Mouse (Mus musculus) T-helper 1 cell (primary cell): ENCODE measurements around the gene Skiv2l.
"Not testable (repeated sequence)": the region's sequence is repeated elsewhere in the genome, so short reads cannot be mapped to it uniquely, and the experiment has no call there.

Experiments
- in situ Hi-C: fragments of 300-600 bp; cut with MboI, MseI; formaldehyde crosslinking; loops from one replicate; pipeline ENCODE4 v1.15.1; 2025; ENCODE audit warnings: high pct_unique_total_duplicates

Skiv2l gene

DNA sequence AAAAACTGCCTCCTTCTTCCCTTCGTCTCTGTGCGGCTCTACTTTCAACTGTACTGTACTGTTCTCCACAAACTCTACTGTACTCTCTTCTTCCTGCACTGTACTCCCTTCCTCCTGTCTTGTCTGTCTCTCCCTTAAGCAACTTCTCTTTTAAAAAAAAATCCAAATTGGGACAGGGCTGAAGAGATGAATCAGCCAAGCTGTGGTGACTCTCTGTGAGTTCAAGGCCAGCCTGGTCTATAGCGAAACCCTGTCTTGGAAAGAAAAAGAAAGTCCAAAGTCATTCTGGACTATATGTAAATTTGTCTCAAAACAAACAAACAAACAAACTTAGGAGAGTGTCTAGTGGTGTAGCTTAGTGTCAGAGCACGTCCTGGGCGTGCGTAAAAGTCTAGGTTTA lies 24.3 kb upstream of the Skiv2l start:
- in situ Hi-C loops, result no loop called here

GRCm38 (mm10) chr17:34865981-34866380 lies 16.0 kb upstream of the Skiv2l start:
- in situ Hi-C loops, result no loop called here

- in situ Hi-C loops, result no loop called here
Observed at GRCm38 (mm10) chr17:34862416-34863081, 12.5 kb upstream of the Skiv2l start, which contains the start of gene Cfb. Gene Cfb, minus strand, starts transcription at chr17:34862518.

GRCm38 (mm10) chr17:34861704-34862415 lies 11.8 kb upstream of the Skiv2l start:
- in situ Hi-C loops, result no loop called here

DNA sequence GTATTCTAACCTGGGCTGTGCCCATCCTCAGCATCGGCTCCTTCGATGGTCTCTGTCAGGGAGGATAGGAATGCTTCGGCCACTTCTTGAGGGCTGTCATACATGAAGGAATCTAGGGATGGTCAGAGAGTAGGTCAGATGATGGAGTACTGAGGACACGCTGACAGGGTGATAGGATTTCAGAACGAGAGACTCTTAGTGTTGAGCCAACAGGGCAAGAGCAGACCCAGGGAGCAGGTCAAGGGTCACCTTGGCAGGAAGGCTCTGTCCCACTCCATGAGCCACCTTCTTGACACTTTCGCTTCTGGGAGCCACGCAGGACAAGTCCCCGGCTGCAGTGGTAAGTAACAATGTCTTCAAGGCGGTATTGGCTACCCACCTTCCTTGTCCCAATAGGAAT lies 10.5 kb upstream of the Skiv2l start:
- in situ Hi-C loops, result no loop called here

DNA sequence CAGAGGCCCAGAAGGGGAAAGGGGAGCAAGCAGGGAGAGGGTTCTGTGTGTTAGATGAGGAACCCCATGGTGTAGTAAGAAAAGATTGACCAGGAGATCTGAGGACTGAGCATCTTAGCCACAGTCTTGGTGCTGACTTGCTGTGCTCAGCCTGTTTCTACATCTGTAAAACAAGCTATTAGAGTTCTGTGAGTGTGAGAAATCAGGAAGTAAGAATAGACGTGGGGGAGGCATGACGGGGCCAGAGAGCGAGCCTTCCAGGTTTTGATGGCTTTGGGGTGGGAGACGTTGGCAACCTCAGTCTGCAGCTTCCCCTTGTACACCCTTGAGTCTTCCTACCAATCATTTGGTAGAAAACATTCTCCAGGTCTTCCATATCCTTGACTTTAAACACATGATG lies 8.7 kb upstream of the Skiv2l start:
- in situ Hi-C loops, result loop anchor here (10.0 kb wide), 1 partner anchor 56 kb away; the partner anchor contains the start of gene Slc44a4

GRCm38 (mm10) chr17:34855825-34856224 lies 5.8 kb upstream of the Skiv2l start:
- in situ Hi-C loops, result loop anchor here (10.0 kb wide), 1 partner anchor 59 kb away; the partner anchor contains the start of gene Slc44a4

DNA sequence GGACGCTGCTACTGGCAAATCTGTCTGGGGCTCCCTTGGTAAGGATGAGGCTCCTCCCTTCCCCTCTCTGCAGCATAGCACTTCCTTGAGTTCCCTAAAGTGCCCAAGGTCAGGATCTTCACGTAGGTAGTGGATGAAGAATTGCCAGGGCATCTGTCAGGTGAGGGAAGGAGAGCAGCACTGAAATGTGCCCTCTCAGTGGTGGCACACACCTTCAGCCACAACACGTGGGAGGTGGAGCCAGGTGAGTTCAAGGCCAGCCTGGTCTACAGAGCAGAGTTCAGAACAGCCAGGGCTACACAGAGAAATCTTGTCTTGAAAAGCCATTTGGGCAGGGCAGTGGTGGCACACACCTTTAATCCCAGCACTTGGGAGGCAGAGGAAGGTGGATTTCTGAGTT lies 4.8 kb upstream of the Skiv2l start:
- in situ Hi-C loops, result loop anchor here (10.0 kb wide), 1 partner anchor 60 kb away; the partner anchor contains the start of gene Slc44a4

- in situ Hi-C loops, result loop anchor here (10.0 kb wide), 1 partner anchor 61 kb away; the partner anchor contains the start of gene Slc44a4
Observed at GRCm38 (mm10) chr17:34853511-34853910, 3.5 kb upstream of the Skiv2l start.

DNA sequence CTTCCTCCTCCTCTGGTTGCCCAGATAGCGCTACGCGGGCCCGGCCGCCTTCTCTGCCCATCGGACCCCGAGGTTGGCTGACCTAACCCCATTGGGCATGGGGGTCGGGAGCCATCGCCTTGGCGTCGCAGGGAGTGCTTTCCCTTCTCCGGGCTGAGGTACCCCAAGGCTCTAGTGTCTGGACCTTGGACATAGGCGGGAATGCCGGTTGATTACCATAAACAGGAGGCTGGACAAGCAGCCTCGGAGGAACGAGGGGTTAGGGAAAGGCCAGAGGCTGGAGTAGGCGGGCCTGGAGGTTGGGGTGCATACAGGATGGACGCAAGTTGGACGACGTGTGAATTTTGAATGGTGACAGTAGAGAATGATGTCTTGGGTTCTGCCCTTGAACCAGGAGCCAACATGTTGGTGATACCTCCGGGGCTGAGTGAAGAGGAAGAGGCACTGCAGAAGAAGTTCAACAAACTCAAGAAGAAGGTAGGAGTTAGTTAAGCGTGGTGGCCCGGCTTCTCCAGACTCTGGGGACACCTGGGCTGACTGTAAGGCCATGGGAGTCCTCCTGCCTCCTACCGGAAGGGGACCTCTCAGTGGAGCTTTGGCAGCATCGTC lies 611 bp upstream of the Skiv2l start:
- in situ Hi-C loops, result loop anchor here (10.0 kb wide), 1 partner anchor 64 kb away; the partner anchor contains the start of gene Slc44a4

- in situ Hi-C loops, result no loop called here
Observed at GRCm38 (mm10) chr17:34847615-34848014, 2.4 kb downstream of the Skiv2l start.

DNA sequence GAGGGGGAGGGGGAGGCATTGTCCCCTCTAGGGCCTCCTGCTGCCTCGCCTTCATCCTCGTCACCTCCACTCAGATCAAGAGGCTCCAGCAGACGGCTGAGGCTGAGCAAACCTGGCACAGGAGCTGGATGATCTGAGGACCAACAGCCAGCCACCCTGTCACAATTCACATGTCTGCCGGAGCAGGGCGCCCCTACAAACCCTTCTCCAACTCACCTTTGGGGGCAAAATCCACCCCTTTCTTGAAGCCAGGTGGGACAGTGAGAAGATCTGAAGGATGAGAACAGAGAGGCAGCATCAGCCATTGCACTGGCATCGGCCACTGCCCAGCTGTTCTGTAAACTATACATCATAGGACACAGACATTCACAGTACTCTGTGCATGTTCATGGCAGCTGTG lies 2.8 kb downstream of the Skiv2l start:
- in situ Hi-C loops, result no loop called here

DNA sequence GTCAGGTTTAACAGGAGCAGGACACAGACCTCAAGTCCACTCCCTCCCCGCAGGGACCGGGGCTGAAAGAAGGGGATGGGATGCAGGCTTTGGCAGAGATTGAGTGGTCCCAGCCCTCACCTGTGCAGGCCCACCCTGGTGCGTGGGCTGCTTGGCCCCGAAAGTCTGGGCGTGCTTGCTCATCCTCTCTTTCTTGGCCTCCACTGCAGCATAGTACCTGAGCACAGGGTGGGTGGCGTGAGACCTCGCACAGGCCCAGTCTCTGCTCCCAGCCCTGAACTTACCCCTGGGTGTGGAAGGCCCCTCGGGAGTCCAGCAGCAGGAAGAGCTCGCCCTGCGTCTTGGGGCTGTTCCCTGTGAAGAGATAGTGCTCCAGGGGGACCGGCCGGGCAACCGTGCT lies 5.1 kb downstream of the Skiv2l start:
- in situ Hi-C loops, result no loop called here

GRCm38 (mm10) chr17:34840736-34841307 lies 9.2 kb downstream of the Skiv2l start:
- in situ Hi-C loops, result no loop called here

GRCm38 (mm10) chr17:34838785-34839184 lies 11.2 kb downstream of the Skiv2l start:
- in situ Hi-C loops, result no loop called here

DNA sequence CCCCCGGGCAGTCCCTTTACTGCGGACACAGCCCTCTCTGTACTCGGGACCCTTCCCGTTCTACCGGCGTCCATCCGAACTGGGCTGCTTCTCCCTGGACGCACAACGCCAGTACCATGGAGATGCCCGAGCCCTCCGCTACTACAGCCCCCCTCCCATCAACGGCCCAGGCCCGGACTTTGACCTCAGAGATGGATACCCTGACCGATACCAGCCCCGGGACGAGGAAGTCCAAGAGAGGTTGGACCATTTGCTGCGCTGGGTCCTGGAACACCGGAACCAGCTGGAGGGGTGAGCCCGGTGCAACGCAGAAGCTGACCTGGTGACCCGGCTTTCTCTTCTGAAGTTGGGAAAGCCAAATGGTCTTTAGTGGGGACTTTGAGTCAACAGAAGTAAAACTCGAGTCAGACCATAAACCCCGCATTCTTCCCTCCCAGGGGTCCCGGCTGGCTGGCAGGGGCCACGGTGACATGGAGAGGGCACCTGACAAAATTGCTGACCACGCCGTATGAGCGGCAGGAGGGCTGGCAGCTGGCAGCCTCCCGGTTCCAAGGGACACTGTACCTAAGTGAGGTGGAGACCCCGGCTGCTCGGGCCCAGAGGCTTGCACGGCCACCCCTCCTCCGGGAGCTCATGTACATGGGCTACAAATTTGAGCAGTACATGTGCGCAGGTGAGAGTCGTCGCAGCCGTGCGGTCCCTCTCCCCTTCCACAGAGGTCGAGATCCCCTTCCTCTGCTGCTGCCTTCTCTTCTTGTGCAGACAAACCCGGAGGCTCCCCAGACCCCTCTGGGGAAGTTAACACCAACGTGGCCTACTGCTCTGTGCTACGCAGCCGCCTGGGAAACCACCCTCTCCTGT lies 12.3 kb downstream of the Skiv2l start:
- in situ Hi-C loops, result no loop called here

GRCm38 (mm10) chr17:34836856-34837221 lies 13.2 kb downstream of the Skiv2l start, which contains the start of the genes Stk19 and Dxo:
Gene Stk19, minus strand, starts transcription at chr17:34836945.
Gene Dxo, plus strand, starts transcription at chr17:34837019.
- in situ Hi-C loops, result no loop called here

DNA sequence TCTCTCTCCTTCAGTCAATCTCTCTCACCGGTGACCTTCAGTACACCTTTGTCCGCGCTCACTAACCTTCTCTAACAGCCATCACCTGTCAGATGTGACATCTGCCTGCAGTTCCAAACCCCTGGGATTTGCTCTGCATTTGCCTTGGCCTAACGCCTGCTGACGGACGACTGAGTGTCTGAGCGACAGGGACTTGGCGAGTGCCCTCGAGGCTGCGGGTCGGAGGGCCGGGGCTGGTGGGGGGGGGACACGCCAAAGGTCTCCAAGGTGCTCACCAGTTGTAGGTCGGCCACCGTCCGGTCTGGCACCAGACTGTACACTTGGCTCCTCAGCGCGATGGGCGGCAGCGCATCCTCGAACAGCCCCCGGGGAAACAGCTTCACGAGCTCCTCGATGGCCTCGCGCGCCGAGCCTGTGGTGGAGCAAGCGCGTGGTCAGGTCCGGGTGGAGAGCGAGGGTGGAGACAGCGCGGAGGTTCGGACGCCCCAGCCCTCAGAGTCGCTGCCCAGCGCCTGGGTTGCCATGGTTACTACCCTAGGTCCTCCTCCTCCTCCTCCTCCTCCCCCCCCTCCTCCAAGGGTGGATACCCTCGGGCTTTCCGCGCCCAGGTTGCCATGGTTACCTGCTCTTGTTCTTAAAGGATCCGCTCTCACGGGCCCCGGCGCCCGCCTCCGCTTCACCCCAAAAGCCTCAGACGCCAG lies 13.7 kb downstream of the Skiv2l start:
- in situ Hi-C loops, result no loop called here

GRCm38 (mm10) chr17:34830776-34831175 lies 19.2 kb downstream of the Skiv2l start:
- in situ Hi-C loops, result not testable (repeated sequence)

GRCm38 (mm10) chr17:34814818-34815370 lies 35.1 kb downstream of the Skiv2l start:
- in situ Hi-C loops, result loop anchor here (5.0 to 25.0 kb wide), 3 partner anchors 78 to 753 kb away; no protein-coding TSS in a partner anchor
